Mouse (Mus musculus) liver, embryonic 13.5 days (tissue): Measurements from ENCODE around the gene Fbxo24. TPM values are rescaled to one million over a fixed set of nuclear protein-coding genes. Genes with fewer than 3 reads are reported as not detected.
A peak's percentile ranks its signal among the peaks of the same experiment; 100 is the strongest.

Experiments
- ATAC-seq: fragments of 200-750 bp; cut with Nextera tagmentation; 2 replicates; pipeline ENCODE4 v1.8.0; 2017; ENCODE audit warnings: low read depth, mild to moderate bottlenecking, moderate number of reproducible peaks, moderate library complexity
- DNase-seq: peaks from one replicate; pipeline ENCODE4 v3.0.0; 2022
- H3K27ac ChIP-seq: fragments of 300-500 bp; sonication (generic); 2 replicates; pipeline ENCODE4 v1.5.1; 2015; ENCODE audit warnings: moderate library complexity, mild to moderate bottlenecking, inconsistent platforms
- H3K27me3 ChIP-seq: fragments of 300-500 bp; sonication (generic); 2 replicates; pipeline ENCODE4 v1.6.1; 2015; ENCODE audit warnings: mild to moderate bottlenecking, inconsistent platforms
- H3K36me3 ChIP-seq: fragments of 300-500 bp; sonication (generic); 2 replicates; pipeline ENCODE4 v1.6.1; 2015; ENCODE audit warnings: mild to moderate bottlenecking, inconsistent platforms
- H3K4me1 ChIP-seq: fragments of 300-500 bp; sonication (generic); replicated peaks from 2 replicates; pipeline ENCODE4 v1.6.1; 2015; ENCODE audit warnings: inconsistent platforms
- H3K4me2 ChIP-seq: fragments of 300-500 bp; sonication (generic); 2 replicates; pipeline ENCODE4 v1.6.1; 2015; ENCODE audit warnings: inconsistent platforms, mild to moderate bottlenecking, moderate library complexity
- H3K4me3 ChIP-seq: fragments of 300-500 bp; sonication (generic); replicated peaks from 2 replicates; pipeline ENCODE4 v1.5.1; 2015; ENCODE audit warnings: mild to moderate bottlenecking, inconsistent platforms
- H3K9ac ChIP-seq: fragments of 300-500 bp; sonication (generic); 2 replicates; pipeline ENCODE4 v1.6.1; 2015; ENCODE audit warnings: mild to moderate bottlenecking, inconsistent platforms
- H3K9me3 ChIP-seq: fragments of 300-500 bp; sonication (generic); replicated peaks from 2 replicates; pipeline ENCODE4 v1.6.1; 2016; ENCODE audit warnings: inconsistent platforms
- WGBS: fragments of 180-500 bp; shearing (Covaris S2); methylation state at CpG from one replicate; pipeline ENCODE4 v1.1.7; 2015; ENCODE audit not compliant: insufficient replicate concordance; 5-methylcytosine and 5-hydroxymethylcytosine counted together
- polyA plus RNA-seq: library from polyadenylated mRNA; unstranded; fragments of >200 nt; fragmentation: Nextera tagmentation; extraction: Ambion mirVana; gene quantifications from 2 replicates; pipeline ENCODE4 v1.2.1, GENCODE M21; 2015

Gene Fbxo24
- polyA plus RNA-seq, 1 experiment from 2014 or later: not detected

DNA sequence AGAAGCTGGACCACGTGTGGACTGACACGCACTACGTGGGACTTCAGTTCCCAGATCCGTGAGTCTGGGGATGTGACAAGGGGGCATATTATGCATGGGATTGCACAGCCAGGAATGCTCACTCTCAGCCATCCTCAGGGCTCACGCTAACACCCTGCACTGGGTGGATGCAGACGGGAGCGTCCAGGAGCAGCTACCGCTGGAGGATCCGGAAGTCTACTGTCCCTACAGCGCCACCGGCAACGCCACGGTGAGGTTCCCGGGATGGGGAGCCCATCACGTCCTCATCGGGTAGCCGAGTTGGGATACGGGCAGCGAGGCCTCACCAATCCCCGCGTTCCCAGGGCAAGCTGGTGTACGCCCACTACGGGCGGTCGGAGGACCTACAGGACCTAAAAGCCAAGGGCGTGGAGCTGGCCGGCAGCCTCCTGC, 54.3 kb downstream of the Fbxo24 start:
- WGBS: 39% methylated on average over 27 of the region's 27 CpGs
- H3K4me3 ChIP-seq: 0 out of 2 replicates have a peak overlapping the region, but pooled peaks have one; percentile 1
- ATAC-seq (no peak), DNase-seq (no peak)
- peaks cover 59% of the 10 kb centered on the region for H3K4me1 ChIP-seq
- H3K9ac ChIP-seq: no peak overlapping the region
- H3K9me3 ChIP-seq: no peaks in the 10 kb centered on the region
- peak overlapping the region; percentile 30 for H3K4me2 ChIP-seq
- peaks cover 61% of the 10 kb centered on the region for H3K36me3 ChIP-seq
- H3K27ac ChIP-seq: no peak overlapping the region
- H3K27me3 ChIP-seq: no peaks in the 10 kb centered on the region

DNA sequence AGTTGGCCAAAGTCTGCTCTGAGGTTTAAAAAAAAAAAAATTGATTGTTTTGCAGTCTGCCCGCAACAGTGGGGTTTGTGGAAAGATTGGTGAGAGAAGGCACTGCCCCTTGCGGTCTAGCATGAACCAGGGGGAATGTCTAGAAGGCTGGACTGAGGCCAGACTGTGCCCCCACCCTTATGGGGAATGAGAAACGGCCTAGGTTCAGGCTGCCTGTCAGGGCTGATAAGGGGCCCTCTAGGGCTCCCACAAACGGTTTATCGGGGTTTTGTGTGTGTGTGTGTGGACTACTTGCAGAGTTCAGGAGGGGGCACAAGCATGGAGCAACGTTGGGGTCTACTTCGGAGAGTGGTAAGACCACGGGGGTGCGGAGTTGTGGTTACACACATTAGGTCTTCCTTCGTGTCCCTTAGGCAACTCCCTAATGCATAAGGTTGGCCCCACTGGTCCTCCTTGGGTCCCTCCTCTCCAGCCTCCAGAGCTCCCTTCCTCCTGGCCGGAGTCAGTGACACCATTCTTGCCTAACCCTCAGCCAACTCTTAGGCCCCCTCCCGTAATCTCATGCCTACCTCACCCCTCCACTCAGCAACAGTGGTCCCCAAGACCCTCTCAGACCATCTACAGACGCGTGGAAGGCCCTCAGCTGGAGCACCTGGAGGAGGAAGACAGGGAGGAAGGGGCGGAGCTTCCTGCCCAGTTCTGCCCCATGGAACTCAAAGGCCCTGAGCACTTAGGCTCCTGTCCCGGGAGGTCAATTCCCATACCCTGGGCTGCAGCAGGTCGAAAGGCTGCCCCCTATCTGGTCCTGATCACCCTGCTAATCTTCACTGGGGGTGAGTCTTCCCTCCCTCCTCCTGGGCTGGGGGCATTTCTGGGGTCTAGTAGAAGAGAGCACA, 57.9 kb downstream of the Fbxo24 start:
- H3K27ac ChIP-seq: peak overlapping the region; percentile 95
- H3K9ac ChIP-seq: peak overlapping the region; percentile 80
- H3K9me3 ChIP-seq: no peaks in the 10 kb centered on the region
- 17% methylated on average over 17 of the region's 17 CpGs for WGBS
- peak; percentile 83 for DNase-seq
- H3K4me2 ChIP-seq: peak overlapping the region; percentile 95
- peaks cover 29% of the 10 kb centered on the region for H3K36me3 ChIP-seq
- H3K4me3 ChIP-seq: peak overlapping the region; percentile 71
- 0 out of 2 replicates have a peak, but pooled peaks cover 6% of the 10 kb centered on the region for H3K27me3 ChIP-seq
- ATAC-seq: peak; percentile 94
- H3K4me1 ChIP-seq: peaks cover 67% of the 10 kb centered on the region

DNA sequence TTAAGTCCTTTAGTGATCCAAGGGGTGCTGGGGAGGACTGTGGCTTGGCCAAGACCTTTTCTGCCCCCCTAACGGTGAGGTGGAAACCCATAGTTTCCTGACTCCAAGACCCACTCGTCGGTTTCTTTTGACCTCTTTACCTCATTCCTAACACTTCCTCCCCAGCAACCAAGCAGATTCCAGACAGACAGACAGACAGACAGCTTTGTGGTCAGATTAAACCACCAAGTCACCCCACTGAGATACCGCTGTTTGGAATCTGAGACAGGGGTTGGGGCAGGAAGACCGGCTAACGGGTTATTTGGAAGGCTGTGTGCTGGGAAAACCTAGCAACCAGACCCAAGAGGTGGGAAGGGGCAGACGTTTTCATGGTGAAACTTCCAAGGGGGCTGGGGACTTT, 58.6 kb downstream of the Fbxo24 start:
- peak; percentile 29 for DNase-seq
- Histone ChIP-seq H3K4me2 (peak overlapping the region; percentile 95), H3K4me1 (peaks cover 67% of the 10 kb centered on the region), H3K9ac (peak overlapping the region; percentile 80), H3K9me3 (no peaks in the 10 kb centered on the region), H3K4me3 (peak overlapping the region; percentile 71), H3K36me3 (peaks cover 24% of the 10 kb centered on the region), H3K27ac (peak overlapping the region; percentile 95), H3K27me3 (peaks cover 9% of the 10 kb centered on the region; the same call in 1 of the 2 replicates)
- no peak for ATAC-seq
- 5% methylated on average over 7 of the region's 7 CpGs for WGBS

DNA sequence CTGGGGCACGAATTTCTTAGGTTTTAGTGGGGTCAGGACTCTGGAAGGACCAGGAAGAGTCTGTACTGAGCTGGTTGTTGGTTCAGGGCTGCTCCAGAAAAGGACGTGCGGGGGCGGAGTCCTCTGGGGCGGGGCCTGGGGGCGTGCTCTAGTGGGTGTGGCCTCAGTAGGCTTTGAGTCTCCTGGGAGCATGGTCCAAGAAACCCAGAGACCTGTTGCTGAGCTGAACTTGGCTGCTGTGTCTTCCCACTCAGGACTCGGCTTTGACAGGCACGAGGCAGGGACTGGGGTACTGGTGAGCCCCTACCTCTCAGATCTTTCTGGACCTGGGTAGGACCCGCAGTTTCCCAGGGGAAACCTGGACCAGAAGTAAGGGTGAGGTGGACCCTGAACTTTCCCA, 59.1 kb downstream of the Fbxo24 start, which contains the start of gene Tfr2:
TSS of gene Tfr2 (plus strand) at position 176 of the 400 bp plus-strand sequence.
- Histone ChIP-seq H3K27ac (peak within 1 kb of the TSS; percentile 95), H3K9me3 (no peaks in the 10 kb centered on the region), H3K27me3 (peaks cover 9% of the 10 kb centered on the region; the same call in 1 of the 2 replicates), H3K4me1 (peaks cover 66% of the 10 kb centered on the region), H3K4me3 (peak within 1 kb of the TSS; percentile 71), H3K4me2 (peak within 1 kb of the TSS; percentile 95), H3K36me3 (peaks cover 18% of the 10 kb centered on the region), H3K9ac (peak within 1 kb of the TSS; percentile 80)
- ATAC-seq (peak; percentile 80), DNase-seq (peak; percentile 92)
- 4% methylated on average over 9 of the region's 9 CpGs for WGBS

GRCm38 (mm10) chr5:137569031-137569430, 59.8 kb downstream of the Fbxo24 start:
- no peak for DNase-seq

DNA sequence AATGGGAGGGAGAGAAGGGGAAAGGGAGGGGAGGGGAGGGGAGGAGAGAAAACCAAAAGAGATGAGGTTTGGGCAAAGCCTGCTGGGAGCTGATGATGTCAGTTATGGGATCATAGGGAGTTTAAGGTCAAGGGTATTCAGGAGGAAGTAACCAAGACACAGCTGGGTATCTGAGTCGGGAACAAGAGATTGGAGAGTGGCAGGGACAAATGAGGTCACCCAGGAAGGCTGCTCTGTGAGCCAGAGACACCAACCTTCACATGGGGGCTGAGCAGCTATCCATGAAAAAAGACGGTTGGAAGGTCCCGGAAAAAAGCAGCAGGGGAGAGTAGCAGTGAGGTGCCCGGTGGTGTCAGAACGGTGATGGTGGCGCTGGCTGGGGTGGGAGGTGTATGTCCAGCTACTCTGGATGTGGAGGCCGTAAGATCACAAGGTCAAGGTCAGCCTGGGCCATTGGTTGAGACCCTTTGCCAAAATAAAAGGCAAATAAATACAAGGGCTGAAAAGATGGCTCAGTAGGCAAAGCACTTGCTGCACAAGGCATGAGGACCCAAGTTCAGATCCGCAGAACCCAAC, 60.5 kb downstream of the Fbxo24 start:
- Histone ChIP-seq H3K4me3 (no peak overlapping the region), H3K36me3 (peaks cover 7% of the 10 kb centered on the region; the same call in 1 of the 2 replicates), H3K4me2 (no peak overlapping the region), H3K9ac (no peak overlapping the region), H3K27me3 (peaks cover 9% of the 10 kb centered on the region; the same call in 1 of the 2 replicates), H3K27ac (no peak overlapping the region), H3K4me1 (peaks cover 52% of the 10 kb centered on the region), H3K9me3 (no peaks in the 10 kb centered on the region)
- 75% methylated on average over 8 of the region's 8 CpGs for WGBS
- no peak for DNase-seq
- ATAC-seq: no peak

More at GRCm38 (mm10) chr5:137569031-137569430, 59.8 kb downstream of the Fbxo24 start:
- ATAC-seq: no peak
- 59% methylated on average over 12 of the region's 12 CpGs for WGBS
- peaks cover 59% of the 10 kb centered on the region for H3K4me1 ChIP-seq
- peak overlapping the region; percentile 95 for H3K4me2 ChIP-seq
- H3K27ac ChIP-seq: peak overlapping the region; percentile 95
- peaks cover 9% of the 10 kb centered on the region; the same call in 1 of the 2 replicates for H3K27me3 ChIP-seq
- no peaks in the 10 kb centered on the region for H3K9me3 ChIP-seq
- H3K4me3 ChIP-seq: peak overlapping the region; percentile 71
- H3K9ac ChIP-seq: peak overlapping the region; percentile 80; the same call in 1 of the 2 replicates
- H3K36me3 ChIP-seq: peaks cover 12% of the 10 kb centered on the region

DNA sequence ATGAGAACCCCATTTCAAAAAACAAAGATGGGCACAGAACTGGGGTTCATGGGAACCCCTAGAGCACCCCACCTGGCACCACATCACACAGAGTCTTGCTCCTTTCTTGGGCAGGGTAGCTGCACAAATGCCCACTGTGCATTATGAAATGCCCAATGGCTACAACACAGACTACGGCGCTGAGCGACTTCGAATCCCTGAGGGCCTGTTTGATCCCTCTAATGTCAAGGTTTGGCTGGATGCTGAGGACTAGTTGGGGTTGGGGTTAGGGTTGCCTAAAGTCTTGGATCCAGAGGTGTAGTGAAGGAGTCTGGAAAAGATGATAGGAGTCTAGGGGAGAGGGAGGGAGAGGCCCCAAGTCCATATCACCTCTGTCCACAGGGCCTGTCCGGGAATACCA, 62.4 kb downstream of the Fbxo24 start:
- H3K4me1 ChIP-seq: peaks cover 38% of the 10 kb centered on the region
- no peaks in the 10 kb centered on the region for H3K36me3 ChIP-seq
- H3K9ac ChIP-seq: no peak overlapping the region
- H3K9me3 ChIP-seq: no peaks in the 10 kb centered on the region
- no peak overlapping the region for H3K4me3 ChIP-seq
- ATAC-seq (no peak), DNase-seq (no peak)
- H3K27ac ChIP-seq: no peak overlapping the region
- no peak overlapping the region for H3K4me2 ChIP-seq
- WGBS: 83% methylated on average over 5 of the region's 5 CpGs
- H3K27me3 ChIP-seq: peaks cover 19% of the 10 kb centered on the region

GRCm38 (mm10) chr5:137565744-137566143, 63.1 kb downstream of the Fbxo24 start:
- no peak overlapping the region for H3K27ac ChIP-seq
- no peaks in the 10 kb centered on the region for H3K9me3 ChIP-seq
- ATAC-seq: no peak
- H3K4me3 ChIP-seq: no peak overlapping the region
- DNase-seq: no peak
- WGBS: 70% methylated on average over 6 of the region's 6 CpGs
- peaks cover 32% of the 10 kb centered on the region for H3K4me1 ChIP-seq
- H3K9ac ChIP-seq: no peak overlapping the region
- H3K36me3 ChIP-seq: no peaks in the 10 kb centered on the region
- peaks cover 22% of the 10 kb centered on the region for H3K27me3 ChIP-seq
- no peak overlapping the region for H3K4me2 ChIP-seq

- no peaks in the 10 kb centered on the region for H3K36me3 ChIP-seq
Observed at GRCm38 (mm10) chr5:137562965-137563364, 65.8 kb downstream of the Fbxo24 start.

More at GRCm38 (mm10) chr5:137562965-137563364, 65.8 kb downstream of the Fbxo24 start:
- no peak overlapping the region for H3K4me3 ChIP-seq
- peaks cover 5% of the 10 kb centered on the region for H3K4me1 ChIP-seq
- H3K9ac ChIP-seq: no peak overlapping the region
- H3K27me3 ChIP-seq: peaks cover 43% of the 10 kb centered on the region
- ATAC-seq: no peak
- WGBS: 67% methylated on average over 10 of the region's 10 CpGs
- H3K4me2 ChIP-seq: no peak overlapping the region
- H3K9me3 ChIP-seq: no peaks in the 10 kb centered on the region
- no peak for DNase-seq
- H3K27ac ChIP-seq: no peak overlapping the region
